Mouse (Mus musculus): ENCODE measurements around the gene Phlpp1. TPM values are rescaled to one million over a fixed set of nuclear protein-coding genes. Genes with fewer than 3 reads are reported as not detected.

Phlpp1 gene
- total RNA-seq, 2 experiments from 2014 or later, result 49.7 to 51.1 TPM

DNA sequence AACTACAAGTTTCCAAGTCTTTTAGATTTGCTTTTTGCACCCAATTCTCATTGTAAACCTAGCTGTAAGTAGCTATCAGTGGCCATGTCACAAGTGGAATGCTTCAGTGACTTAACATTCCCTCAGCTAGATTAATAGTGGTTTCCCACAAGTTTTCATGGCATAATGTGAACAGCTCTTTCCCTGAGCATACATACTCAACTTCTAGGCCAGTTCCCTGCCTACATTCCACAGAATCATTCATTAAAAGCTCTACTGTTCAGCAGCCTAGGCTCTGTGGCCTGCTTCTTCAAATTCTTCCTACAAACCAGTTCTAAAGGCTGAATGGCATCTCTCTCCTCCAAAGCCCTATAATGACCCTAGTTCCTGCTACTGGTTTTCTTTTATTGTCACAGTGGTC, 65.4 kb downstream of the Phlpp1 start:
- intact Hi-C loops (cut with DNase I), result no loop called here
- DNase-seq, result no peak

DNA sequence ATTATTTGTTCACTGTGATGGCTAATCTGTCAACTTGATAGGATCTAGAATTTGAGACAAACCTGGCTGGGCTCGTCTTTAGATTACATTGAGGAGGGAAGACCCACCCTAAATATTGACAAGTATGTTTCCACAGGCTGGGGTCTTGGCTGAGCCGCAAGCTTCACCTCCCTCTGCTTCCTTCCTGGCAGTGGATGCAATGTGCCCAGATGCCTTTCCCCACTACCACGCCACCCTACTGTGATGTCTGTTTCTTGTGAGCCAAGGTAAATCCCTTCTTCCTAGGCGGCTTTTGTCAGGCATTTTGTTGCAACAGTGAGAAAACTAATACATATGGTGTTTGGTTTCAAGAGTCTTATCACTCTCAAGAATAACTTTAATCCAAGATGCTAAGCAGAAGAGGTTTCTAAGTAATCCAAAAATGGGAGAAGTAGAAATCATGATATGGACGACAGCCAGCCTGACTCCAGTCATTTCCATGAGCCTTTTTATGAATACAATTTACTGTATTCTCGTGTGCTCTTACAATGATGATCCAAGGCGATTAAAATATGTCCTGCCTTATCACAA, 68.6 kb downstream of the Phlpp1 start:
- intact Hi-C loops (cut with DNase I), result no loop called here

DNA sequence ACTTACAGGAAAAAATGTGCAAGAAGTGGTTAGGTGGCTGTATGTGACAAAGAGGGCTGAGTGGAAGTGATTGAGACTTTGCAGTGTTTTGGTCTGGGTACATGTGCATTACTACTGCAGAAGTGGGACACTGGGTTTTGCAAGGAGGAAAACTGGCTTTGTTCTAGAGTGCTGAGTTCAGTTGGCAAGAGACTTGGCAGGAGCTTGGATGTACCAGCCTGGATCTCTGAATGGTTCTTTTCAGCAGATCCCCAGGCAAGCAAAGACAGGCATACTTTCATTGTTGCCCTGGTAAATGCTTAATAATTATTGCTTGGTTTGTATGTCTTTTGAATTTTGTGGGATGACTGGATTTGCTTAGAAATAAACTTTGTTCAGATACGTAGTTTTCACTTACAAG, 69.5 kb downstream of the Phlpp1 start:
- intact Hi-C loops (cut with DNase I), result no loop called here
- no peak for DNase-seq

More for the DNA sequence above, 68.6 kb downstream of the Phlpp1 start:
- DNase-seq, result peak; percentile 72

DNA sequence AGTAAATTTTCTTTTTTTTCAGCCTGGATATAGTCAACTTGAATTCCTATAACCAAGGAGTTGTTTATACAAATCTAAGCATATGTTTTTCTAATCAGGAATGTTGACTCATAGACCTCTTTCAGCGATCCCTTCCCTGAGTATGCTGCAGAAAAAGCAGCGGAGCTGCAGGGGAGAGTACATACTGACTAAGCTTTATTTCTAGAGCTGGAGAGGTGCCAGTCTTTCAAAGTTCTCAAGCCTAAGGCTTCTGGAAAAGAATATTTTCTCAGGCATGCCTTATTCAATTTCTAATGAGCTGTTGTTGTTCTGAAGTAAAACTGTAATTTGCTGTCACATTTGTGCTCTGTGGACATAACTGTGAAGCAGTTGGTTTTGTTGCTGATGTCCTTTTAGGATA, 70.6 kb downstream of the Phlpp1 start:
- no peak for DNase-seq
- intact Hi-C loops (cut with DNase I), result no loop called here

DNA sequence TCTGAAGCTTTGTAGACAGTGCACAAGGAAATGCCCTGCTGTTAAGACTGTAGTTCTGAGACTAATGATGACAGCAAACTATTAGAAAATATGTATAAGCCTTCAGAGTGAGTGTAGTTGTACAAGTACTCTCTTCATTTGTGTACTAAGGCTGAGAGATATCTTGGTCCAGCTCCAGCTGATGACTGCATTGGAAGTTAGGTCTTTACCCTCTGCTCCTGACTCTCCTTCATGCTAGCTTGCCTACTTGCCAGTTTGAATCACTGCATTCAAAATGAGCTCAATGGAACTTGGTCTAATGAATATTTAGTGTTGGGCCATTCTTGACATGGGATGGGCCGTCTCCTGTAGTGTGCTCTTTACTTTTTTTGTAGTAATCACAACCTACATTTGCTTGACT, 71.8 kb downstream of the Phlpp1 start:
- intact Hi-C loops (cut with DNase I), result no loop called here
- DNase-seq, result no peak

DNA sequence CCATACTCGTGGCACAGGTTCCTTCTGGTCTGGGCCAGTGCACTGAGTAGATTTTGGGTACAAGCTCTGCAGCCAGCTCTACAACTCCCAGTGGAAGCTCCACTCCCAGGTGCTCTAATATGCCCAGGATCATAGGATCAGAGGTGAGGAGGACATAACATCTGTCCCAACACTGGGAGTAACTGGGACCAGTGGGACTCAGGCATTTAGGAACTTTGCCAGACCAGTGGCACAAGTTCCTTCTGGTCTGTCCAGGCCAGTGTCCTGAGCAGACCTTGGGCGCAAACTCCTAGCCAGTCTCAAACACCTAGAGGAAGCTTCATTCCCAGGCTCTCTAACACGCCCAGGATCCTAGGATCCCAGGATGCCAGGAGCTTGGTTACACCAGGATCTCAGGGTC, 72.7 kb downstream of the Phlpp1 start:
- intact Hi-C loops (cut with DNase I), result no loop called here
- DNase-seq, result no peak

DNA sequence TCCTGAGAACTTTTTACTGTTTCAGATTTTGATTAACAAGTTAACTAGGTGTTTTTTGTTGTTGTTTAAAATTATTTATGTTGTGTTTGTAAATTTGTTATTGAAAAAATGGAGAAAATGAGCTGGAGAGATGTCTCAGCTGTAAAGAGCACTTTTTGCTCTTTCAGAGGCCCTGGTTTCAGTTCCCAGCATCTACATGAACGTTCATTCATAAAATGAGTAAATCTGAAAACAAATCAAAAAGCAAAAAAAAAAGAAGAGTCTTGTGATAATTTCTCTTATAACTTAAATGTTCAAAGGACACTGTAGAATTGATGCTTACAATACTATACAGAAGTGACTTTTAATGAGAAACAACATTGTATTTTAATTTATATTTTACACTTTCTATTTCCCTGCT, 82.5 kb downstream of the Phlpp1 start:
- intact Hi-C loops (cut with DNase I), result no loop called here
- no peak for DNase-seq

DNA sequence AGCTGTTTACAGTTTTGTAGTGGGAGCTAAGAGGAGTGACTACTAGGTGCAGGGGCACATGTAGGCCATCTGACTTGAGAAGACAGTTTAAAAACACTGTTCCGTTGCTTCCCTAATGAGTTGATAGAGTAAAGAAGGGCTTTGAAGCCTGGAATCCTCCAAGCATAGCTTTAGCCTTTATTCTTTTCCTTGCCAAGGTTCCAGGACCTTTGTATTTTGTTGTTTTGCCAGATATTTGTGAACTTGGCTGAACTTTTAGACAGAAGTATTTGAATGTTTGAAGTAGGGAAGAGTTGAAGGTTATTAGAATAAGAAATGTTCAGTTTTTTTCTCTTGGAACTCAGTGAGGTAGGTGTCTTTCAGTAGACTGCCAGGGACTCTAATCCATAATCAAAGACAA, 85.6 kb downstream of the Phlpp1 start:
- no peak for DNase-seq
- intact Hi-C loops (cut with DNase I), result no loop called here

DNA sequence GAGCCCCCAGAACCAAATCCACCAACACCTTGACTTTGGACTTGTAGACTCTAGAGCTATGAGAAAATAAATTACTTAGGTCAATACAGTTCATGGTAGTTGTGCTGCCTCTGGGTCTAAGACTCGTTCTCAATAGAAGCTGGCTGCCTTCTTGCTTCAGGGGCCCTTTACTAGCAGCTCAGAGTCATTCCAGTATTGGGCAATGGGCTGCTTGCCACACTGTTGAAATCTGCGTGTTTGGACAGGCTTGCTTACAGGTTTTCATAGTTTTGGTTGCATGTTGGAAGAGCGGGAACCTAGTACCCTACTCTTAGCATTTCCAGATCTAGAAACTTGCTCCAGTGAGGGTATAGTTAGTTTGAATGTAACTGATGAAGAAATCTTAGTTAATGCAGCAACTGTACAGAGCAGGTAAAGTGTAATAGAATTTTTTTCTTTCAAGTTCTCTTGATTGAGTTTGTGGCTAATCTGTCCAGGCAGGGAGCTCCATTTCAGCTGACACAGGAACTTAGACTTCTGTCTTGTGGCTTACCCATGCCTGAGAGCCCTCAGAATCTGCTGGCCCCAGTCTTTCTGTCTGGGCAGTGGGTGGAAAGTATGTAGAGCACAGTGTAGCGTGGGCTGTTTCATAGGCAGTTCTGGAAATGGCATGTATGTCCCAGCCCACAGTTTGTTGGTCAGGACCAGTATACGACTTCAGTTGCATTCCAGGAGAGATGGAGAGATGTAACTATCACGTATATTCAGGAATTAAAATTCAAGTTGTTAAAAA, 96.7 kb downstream of the Phlpp1 start:
- intact Hi-C loops (cut with DNase I), result no loop called here
- no peak for DNase-seq

DNA sequence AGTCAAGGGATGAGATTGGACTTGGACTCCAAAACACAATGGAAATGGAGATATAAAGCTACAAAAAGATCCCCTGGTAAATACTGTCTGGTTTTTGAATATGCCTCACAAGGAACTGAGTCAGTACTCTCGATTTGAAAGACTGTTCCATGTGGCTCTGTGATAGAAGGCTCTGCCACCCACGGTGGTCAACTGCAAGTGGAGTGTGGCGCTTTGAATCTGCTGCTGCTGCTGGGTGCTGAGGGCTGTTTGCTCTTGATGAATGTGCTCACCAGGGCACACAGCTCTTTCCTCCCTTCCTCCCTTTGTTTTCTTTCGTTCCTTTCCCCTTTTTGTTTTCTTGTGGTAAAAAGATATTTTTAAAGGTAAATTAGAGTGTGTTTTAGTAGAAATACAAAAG, 97.8 kb downstream of the Phlpp1 start:
- DNase-seq, result no peak
- intact Hi-C loops (cut with DNase I), result no loop called here

DNA sequence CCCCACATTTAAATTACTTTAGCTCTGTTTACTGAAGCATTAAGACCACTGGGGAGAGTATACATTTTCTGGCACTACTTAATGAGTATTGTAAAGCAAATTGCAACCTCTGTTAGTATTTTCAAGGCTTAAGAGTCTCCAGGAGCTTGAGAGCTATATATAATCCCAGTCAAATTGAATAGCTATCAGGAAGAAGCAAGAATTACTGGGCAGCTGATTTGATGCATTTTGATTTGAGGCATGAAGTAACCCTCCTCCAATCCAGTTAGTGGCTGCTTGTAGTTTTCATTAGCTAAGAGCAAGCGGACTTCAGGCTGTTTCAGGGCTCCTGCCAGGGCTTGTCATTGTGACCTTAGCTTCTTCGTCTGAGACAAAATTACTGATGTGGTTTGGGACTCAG, 101.4 kb downstream of the Phlpp1 start:
- intact Hi-C loops (cut with DNase I), result loop anchor here (10.0 kb wide), 1 partner anchor 98 kb away; the partner anchor contains the start of gene Phlpp1

DNA sequence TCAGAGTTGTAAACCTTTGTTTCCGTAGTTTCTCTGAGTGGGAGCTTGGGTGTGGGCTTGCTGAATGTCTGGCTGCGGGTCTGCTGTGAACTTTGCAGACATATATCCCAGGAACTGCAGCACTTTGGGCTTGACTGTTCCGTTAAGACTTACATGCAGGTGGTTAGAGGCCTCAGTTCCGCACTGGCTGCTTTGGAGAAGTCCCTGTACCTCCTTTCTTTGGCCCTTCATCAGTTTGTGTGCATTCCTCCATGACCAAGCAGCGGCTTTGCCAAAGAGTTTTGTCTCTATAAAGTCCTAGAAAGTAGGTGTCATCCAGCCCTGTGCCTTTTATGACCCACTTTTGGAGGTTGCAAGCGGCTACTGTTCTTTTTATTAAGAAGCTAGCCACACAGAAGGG, 102.2 kb downstream of the Phlpp1 start:
- intact Hi-C loops (cut with DNase I), result loop anchor here (10.0 kb wide), 1 partner anchor 99 kb away; the partner anchor contains the start of gene Phlpp1
- DNase-seq, result no peak

More for the DNA sequence above, 101.4 kb downstream of the Phlpp1 start:
- no peak for DNase-seq

DNA sequence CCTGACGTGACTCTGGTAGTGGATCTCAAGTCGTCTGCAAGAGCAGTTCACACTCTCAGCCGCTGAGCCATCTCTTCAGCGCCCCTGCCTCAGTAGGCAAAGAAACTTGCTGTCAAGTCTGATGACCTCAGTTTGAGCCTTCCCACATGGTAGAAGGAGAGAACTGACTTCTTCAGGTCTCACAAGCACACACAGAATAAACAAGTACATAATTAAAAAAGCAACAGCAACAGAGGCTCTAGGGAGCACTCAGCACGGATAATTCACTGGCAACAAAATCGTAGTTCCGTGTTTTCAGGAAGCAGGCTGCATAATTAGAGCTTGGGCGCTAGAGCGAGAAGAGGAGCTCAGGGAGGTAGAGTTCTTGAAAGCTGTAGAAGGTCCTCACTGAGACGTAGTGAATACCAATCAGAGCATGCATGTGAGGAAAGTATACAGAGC, 103.0 kb downstream of the Phlpp1 start:
- DNase-seq, result no peak
- intact Hi-C loops (cut with DNase I), result loop anchor here (10.0 kb wide), 1 partner anchor 100 kb away; the partner anchor contains the start of gene Phlpp1

DNA sequence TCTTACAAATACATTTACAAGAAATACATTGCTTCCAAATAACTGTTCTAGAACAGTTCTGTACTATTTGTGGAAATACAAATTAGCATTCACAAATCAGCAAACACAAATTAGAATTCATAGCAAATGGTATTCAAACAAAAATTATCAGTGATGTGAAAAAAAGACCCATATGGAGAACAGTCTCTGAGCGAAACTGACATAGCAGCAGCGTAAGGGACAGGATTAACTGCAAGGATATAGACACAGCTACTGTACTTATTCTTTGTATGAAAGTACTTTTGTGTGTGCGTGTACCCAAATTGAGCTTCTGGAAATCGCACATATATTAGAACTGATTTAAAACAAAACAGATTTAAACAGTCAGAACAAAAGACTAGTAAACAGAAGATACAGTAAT, 103.6 kb downstream of the Phlpp1 start:
- intact Hi-C loops (cut with DNase I), result loop anchor here (10.0 kb wide), 1 partner anchor 100 kb away; the partner anchor contains the start of gene Phlpp1
- DNase-seq, result no peak

DNA sequence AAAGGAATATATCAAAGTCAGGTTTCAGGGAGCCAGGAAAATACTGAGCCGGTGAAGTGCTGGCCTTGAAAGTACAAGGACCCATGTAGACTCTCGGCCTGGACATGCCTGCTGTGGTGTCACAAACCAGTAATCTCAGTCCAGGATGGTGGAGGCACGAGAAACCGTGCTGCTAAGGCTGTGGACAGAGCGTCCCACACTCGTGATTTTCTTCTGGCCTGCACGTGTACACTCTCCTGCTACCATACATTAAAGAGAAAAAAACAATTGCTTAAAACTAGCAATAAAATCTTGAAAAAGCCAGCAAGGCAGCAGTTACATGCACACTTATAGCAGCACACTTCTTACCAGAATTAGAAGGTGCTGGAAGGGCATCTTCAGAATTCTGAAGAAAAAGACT, 104.2 kb downstream of the Phlpp1 start:
- no peak for DNase-seq
- intact Hi-C loops (cut with DNase I), result loop anchor here (10.0 kb wide), 1 partner anchor 101 kb away; the partner anchor contains the start of gene Phlpp1

DNA sequence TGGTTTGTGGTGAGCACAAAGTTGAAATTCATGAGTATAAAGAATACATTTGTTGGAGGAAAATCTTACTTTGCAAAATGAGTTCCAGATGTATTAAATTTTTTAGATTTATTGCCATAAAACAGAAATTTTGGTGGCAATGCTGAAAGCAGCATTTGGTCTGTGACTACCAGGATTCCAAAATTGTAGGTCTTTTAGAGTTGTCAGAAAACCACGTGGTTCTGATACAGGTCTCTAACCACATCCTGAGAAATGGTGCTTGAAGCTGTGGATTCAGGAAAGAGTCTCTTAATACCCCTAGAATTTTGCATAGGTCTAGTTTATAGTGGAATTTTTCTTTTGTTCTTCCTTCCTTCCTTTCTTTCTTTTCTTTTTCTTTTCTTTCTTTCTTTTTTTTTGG, 105.3 kb downstream of the Phlpp1 start:
- intact Hi-C loops (cut with DNase I), result loop anchor here (10.0 kb wide), 1 partner anchor 102 kb away; the partner anchor contains the start of gene Phlpp1
- DNase-seq, result no peak

DNA sequence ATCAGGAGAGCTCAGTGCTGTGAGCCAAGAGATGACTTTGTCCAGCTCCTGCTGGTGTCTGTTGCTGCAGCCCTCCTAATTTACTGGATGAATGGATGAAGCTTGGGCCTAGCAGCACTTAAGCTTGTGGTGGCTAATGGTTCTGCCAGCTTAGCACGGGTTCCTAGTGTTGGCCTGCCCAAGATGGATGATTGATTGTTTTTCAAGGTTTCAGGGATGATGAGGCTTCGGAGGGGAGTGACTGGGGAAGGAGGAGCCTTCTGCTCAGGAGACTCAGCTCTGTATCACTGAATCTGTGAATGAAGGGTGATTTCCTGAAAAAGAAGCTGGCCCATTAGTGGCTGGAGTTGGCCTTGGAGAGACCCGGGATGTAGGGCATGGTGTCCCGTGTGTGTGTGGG, 105.7 kb downstream of the Phlpp1 start:
- intact Hi-C loops (cut with DNase I), result loop anchor here (10.0 kb wide), 1 partner anchor 102 kb away; the partner anchor contains the start of gene Phlpp1
- DNase-seq, result no peak

DNA sequence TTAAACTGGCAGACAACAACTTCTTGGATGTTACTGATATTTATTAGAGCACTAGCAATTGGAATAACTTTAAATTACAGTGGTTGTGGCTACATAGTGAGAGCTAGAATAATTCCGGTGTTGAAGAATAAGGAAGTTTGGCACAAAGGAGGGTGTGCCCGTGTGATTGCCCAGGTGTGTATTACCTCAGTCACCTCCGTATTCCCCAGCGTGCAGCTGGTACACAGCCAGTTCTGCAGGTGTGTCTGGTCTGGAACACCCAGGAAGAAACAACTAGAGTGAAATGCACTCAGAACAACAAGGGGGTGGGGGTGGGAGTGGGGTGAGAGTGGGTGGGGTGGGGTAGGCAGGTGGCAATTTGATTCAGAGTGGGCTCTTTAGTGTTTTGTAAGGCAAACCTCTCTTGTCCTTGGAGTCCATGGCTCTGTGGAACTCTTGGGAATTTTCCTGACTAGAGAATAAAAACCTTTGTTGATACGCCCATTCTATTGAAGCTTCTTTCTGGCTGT, 107.1 kb downstream of the Phlpp1 start:
- no peak for DNase-seq
- intact Hi-C loops (cut with DNase I), result loop anchor here (10.0 kb wide), 1 partner anchor 104 kb away; the partner anchor contains the start of gene Phlpp1

DNA sequence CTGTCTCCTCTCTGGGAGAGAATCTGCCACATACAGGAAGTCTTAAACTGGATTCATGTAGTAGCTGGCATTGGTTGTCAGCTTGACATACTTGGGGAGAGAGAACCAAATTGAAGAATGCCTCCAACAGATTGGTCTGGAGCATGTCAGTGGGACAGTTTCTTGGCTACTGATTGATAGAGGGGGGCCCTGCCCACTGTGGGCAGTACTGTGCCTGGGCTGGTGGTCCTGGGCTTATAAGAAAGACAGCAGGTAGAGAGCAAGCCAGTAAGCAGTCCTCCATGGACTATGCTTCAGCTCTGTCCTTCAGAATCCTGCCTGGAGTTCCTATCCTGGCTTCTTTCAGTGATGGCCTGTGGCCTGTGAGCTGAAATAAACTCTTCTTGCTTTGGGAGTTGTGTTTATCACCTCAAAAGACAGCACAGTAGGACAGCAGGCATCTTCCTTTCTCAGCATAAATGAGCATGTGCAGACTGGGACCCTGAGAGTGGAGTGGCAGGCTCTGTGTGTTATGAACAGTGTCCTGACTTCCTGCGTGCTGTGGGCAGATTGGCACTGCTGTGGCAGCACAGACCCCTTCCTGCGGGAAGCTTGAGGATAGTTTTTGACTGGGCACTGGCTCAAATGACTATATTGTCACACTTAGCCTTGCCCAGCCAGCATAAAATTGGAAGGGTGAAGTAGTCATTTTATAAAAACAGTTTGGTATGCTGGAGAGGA, 108.0 kb downstream of the Phlpp1 start:
- intact Hi-C loops (cut with DNase I), result loop anchor here (10.0 kb wide), 1 partner anchor 105 kb away; the partner anchor contains the start of gene Phlpp1
- peak; percentile 41 for DNase-seq

DNA sequence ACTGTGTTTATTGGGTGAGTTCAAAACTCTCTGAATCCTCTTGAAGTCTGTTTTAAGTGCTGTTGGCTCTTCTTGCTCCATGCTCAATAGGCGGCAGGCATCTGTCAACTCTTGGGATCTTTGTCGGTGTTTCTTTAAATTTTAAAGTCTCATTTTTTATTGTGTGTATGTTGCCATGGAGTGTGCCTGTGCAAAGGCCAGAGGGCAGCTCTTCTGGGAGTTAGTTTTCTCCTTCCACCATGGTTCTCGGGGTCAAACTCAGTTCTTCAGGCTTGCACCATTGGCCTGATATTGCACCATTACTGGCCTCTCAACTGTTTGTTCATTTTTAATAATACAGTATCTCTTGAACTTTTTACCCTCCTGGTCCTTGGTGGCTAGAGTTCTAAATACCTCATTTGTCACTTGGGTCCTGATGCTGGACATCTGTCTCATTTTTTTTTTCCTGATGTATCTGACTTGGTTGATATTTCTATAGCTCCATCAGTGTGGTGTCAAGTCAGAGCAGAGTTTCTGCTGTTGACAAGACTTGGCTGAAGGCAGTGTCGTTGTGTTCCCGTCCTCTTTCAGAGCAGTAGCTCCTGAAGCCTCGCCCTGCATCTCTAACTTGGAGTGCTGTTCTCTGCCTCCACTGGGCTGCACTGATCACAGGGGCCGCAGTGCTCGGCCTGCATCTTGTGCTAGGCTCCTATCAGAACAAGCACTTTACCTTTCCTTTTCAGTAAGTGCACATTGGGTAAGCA, 108.8 kb downstream of the Phlpp1 start:
- intact Hi-C loops (cut with DNase I), result no loop called here
- no peak for DNase-seq
